Mouse (Mus musculus) CD4-positive, CD25-positive, alpha-beta regulatory T cell, adult 4 months (primary cell): ENCODE measurements around the gene Gm4187. TPM values are rescaled to one million over a fixed set of nuclear protein-coding genes. Genes with fewer than 3 reads are reported as not detected.
"Not testable (repeated sequence)": the region's sequence is repeated elsewhere in the genome, so short reads cannot be mapped to it uniquely, and the experiment has no call there.

ENCODE experiments used
- ATAC-seq: one replicate; pipeline ENCODE4 v1.8.0; 2017
- polyA plus RNA-seq, 2 experiments: library from polyadenylated mRNA; unstranded; fragments of 100-300 nt; shearing (Covaris generic); gene quantifications; one replicate each; pipeline ENCODE4 v1.2.1; 2017

Gene Gm4187
- not detected for polyA plus RNA-seq

- not testable (repeated sequence) for ATAC-seq
Measured at GRCm38 (mm10) chr7:22329617-22330016, at the start of gene Gm4187. TSS of gene Gm4187 (minus strand) at chr7:22329717.

GRCm38 (mm10) chr7:22370939-22371338 lies 41.4 kb upstream of the Gm4187 start, which contains the start of gene Gm8660:
TSS of gene Gm8660 (minus strand) at chr7:22371039.
- not testable (repeated sequence) for ATAC-seq

Other genes starting within 250 kb of the Gm4187 start
- not detected for gene Gm16451, start 211.5 kb downstream of the Gm4187 start, polyA plus RNA-seq
- not detected for gene Gm10666, start 195.0 kb downstream of the Gm4187 start, polyA plus RNA-seq
- not detected for gene Vmn1r142, start 165.7 kb downstream of the Gm4187 start, polyA plus RNA-seq
- not detected for gene Vmn1r143, start 140.3 kb downstream of the Gm4187 start, polyA plus RNA-seq
- not detected for gene Gm8653, start 128.5 kb downstream of the Gm4187 start, polyA plus RNA-seq
- not detected for gene Gm8453, start 100.2 kb downstream of the Gm4187 start, polyA plus RNA-seq
- gene Gm8660, start 41.3 kb upstream of the Gm4187 start, polyA plus RNA-seq = not detected
- not detected for gene Vmn1r148, start 83.9 kb upstream of the Gm4187 start, polyA plus RNA-seq
- gene Vmn1r149, start 108.5 kb upstream of the Gm4187 start, polyA plus RNA-seq = not detected
- not detected for gene Gm10665, start 134.4 kb upstream of the Gm4187 start, polyA plus RNA-seq
- not detected for gene Vmn1r151, start 170.0 kb upstream of the Gm4187 start, polyA plus RNA-seq
- not detected for gene Vmn1r152, start 193.2 kb upstream of the Gm4187 start, polyA plus RNA-seq
- gene Gm8677, start 205.2 kb upstream of the Gm4187 start, polyA plus RNA-seq = not detected
- not detected for gene Gm4201, start 235.6 kb upstream of the Gm4187 start, polyA plus RNA-seq